Mouse (Mus musculus): ENCODE data around the gene Asb1. TPM values are rescaled to one million over a fixed set of nuclear protein-coding genes. Genes with fewer than 3 reads are reported as not detected.

Gene Asb1
- polyA plus RNA-seq, 1 experiment from 2014 or later, result 12.3 TPM

DNA sequence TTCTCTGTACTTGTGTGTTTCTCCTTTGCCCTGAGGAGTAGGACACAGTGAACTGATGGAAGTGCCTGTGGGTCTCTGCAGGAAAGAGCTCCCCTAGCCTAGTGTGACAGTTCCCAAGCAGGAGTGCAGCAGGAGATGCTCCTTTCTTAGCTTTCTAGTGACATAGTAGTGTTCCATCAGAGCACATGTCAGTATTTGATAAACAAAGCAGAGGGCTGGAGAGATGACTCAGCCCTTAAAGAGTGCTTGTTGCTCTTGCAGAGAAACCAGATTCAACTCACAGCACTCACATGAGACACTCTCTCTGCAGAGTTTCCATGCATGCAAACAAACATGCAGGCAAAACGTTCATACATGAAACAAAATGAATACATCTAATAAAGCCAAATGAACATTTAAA is 4.9 kb downstream of the Asb1 start:
- peaks cover 72% of the 10 kb centered on the region for H3K4me1 ChIP-seq (replicated peaks)
- peak overlapping the region; percentile 95 for H3K27ac ChIP-seq
- 57% methylated on average over 1 of the region's 1 CpGs for WGBS (ENCODE audit: insufficient replicate concordance)
- H3K9ac ChIP-seq, result peak overlapping the region; percentile 60
- H3K36me3 ChIP-seq, result peaks cover 60% of the 10 kb centered on the region
- peak overlapping the region; percentile 53 for H3K4me3 ChIP-seq (replicated peaks)
- peak overlapping the region; percentile 78 for H3K4me2 ChIP-seq
- peak; percentile 52 for DNase-seq
- no peaks in the 10 kb centered on the region for H3K9me3 ChIP-seq (replicated peaks)
- peak; percentile 27 for ATAC-seq (ENCODE audit: low read depth)
- H3K27me3 ChIP-seq, result no peaks in the 10 kb centered on the region

DNA sequence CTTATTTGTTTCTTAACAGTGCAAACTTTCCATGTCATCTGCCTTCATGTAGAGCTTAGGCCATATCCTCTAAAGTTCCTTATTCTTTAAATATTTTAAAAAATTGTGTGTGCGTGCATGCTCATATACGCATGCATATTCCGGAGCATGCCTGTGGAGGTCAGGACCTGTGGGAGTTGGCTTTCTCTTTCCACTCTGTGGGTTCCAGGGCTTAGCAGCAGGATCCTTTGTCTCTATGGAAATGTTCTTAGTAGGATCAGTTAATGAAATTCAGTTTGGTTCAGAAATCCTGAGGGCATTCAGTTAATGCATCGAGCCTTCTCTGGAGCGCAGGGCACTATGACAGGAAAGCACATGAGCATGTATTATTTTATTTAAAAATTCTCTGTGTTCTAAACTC is 7.2 kb downstream of the Asb1 start:
- no peak overlapping the region for H3K9ac ChIP-seq
- peaks cover 77% of the 10 kb centered on the region for H3K36me3 ChIP-seq
- no peaks in the 10 kb centered on the region for H3K27me3 ChIP-seq
- 97% methylated on average over 5 of the region's 5 CpGs for WGBS (ENCODE audit: insufficient replicate concordance)
- no peaks in the 10 kb centered on the region for H3K9me3 ChIP-seq (replicated peaks)
- peaks cover 56% of the 10 kb centered on the region for H3K4me1 ChIP-seq (replicated peaks)
- H3K4me2 ChIP-seq, result no peak overlapping the region
- no peak for DNase-seq
- H3K27ac ChIP-seq, result peak overlapping the region; percentile 95
- no peak for ATAC-seq (ENCODE audit: low read depth)
- H3K4me3 ChIP-seq (replicated peaks), result no peak overlapping the region

DNA sequence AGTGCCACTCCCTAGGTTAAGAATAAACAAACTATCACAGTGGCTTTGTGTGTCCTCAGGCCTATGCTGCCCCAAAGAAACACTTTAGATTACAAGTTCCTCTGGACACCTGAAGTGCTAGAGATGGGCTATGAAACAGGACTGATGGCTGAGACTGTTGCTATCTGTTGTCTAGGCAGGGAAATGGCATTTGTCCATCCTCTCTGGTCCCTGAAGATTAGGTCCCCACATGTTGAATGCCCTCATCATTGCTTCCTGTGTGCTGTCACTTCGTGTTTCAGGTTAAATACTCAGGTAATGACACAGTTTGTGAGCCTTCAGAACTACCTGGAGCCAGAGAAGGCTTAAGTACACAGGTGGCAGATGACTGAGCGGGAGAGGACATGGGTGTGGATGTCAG is 8.7 kb downstream of the Asb1 start:
- H3K36me3 ChIP-seq, result peaks cover 89% of the 10 kb centered on the region
- H3K4me1 ChIP-seq (replicated peaks), result peaks cover 45% of the 10 kb centered on the region
- H3K9ac ChIP-seq, result no peak overlapping the region
- H3K27ac ChIP-seq, result no peak overlapping the region
- no peaks in the 10 kb centered on the region for H3K9me3 ChIP-seq (replicated peaks)
- no peak for DNase-seq
- no peak overlapping the region for H3K4me3 ChIP-seq (replicated peaks)
- 69% methylated on average over 2 of the region's 2 CpGs for WGBS (ENCODE audit: insufficient replicate concordance)
- H3K4me2 ChIP-seq, result no peak overlapping the region
- no peaks in the 10 kb centered on the region for H3K27me3 ChIP-seq
- ATAC-seq (ENCODE audit: low read depth), result no peak

DNA sequence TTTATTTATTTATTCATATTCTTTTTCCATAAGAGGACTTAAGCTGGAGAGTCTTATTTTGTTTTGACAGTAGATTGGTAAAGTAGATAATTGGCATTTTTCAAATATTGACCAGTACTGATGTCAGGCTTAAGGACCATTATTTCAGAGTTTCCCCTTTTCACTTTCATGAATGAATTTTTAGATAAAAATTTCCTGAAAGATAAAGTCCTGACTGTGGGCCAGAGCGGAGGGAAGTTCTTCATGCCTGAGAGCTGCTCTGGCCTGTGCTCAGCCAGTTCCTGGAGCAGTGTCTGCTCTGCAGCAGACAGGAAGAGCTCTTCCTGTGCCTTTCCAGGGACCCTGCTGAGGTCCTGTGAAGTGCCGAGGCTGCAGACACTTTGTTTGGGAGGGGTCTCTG is 16.8 kb downstream of the Asb1 start:
- no peak overlapping the region for H3K4me3 ChIP-seq (replicated peaks)
- peaks cover 75% of the 10 kb centered on the region for H3K36me3 ChIP-seq
- H3K4me2 ChIP-seq, result no peak overlapping the region
- no peaks in the 10 kb centered on the region for H3K4me1 ChIP-seq (replicated peaks)
- ATAC-seq (ENCODE audit: low read depth) (no peak), DNase-seq (no peak)
- 63% methylated on average over 2 of the region's 2 CpGs for WGBS (ENCODE audit: insufficient replicate concordance)
- H3K27ac ChIP-seq, result no peak overlapping the region
- no peak overlapping the region for H3K9ac ChIP-seq
- no peaks in the 10 kb centered on the region for H3K27me3 ChIP-seq
- H3K9me3 ChIP-seq (replicated peaks), result no peaks in the 10 kb centered on the region

DNA sequence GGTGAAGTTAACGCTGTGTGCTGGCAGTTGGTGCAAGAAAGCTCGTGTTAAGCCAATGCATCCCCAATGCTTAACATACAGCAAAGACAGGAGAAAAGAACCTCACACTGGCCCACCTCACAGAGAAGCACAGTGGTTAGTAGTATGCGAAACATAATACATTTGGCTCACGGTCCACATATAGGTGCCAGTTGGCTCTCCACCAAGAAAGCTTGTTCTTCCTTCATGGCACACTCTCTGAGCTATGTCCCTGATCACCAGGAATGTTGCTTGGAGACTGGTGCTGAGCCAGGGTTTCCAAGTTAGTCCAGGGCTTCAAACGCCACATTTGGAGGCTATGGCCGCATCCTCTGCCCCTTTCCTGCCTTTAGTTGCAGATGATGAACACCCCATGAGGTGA is 20.9 kb downstream of the Asb1 start:
- WGBS (ENCODE audit: insufficient replicate concordance), result 79% methylated on average over 6 of the region's 6 CpGs
- H3K27me3 ChIP-seq, result no peaks in the 10 kb centered on the region
- no peak overlapping the region for H3K9ac ChIP-seq
- peaks cover 36% of the 10 kb centered on the region for H3K36me3 ChIP-seq
- H3K27ac ChIP-seq, result no peak overlapping the region
- H3K4me1 ChIP-seq (replicated peaks), result no peaks in the 10 kb centered on the region
- no peak for ATAC-seq (ENCODE audit: low read depth)
- no peak overlapping the region for H3K4me3 ChIP-seq (replicated peaks)
- H3K4me2 ChIP-seq, result no peak overlapping the region
- no peaks in the 10 kb centered on the region for H3K9me3 ChIP-seq (replicated peaks)
- no peak for DNase-seq

DNA sequence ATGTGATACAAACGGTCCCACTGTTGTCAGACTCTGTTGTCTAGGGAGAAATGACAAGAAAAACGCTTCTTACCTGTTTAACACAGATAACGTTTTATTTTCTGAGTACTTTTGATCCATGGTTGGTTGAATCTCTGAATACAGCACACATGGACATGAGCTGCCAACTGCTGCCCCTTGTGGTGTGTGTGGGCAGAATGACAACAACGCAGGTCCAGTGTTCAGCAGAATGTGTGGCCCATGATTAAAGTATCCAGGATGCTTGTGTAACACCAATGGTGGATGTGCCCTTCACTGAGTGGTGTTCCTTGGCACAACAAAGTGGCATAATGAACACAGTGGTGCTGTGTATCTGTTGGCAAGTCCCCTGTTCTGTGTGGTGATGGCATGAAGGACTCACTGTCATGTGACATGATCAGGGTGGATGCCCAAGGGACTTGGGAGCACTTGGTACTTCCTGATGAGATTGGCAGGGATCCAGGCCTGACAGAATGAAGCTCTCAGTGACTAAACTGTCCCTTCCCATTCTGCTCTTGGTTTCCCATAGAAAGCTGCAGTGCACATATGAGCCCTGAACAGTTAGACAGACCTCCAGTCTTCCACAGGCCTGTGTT is 22.7 kb downstream of the Asb1 start:
- no peaks in the 10 kb centered on the region for H3K27me3 ChIP-seq
- no peaks in the 10 kb centered on the region for H3K4me1 ChIP-seq (replicated peaks)
- H3K4me2 ChIP-seq, result no peak overlapping the region
- DNase-seq (no peak), ATAC-seq (ENCODE audit: low read depth) (no peak)
- WGBS (ENCODE audit: insufficient replicate concordance), result 71% methylated on average over 4 of the region's 4 CpGs
- no peaks in the 10 kb centered on the region for H3K9me3 ChIP-seq (replicated peaks)
- no peak overlapping the region for H3K27ac ChIP-seq
- H3K9ac ChIP-seq, result no peak overlapping the region
- H3K4me3 ChIP-seq (replicated peaks), result no peak overlapping the region
- H3K36me3 ChIP-seq, result peaks cover 20% of the 10 kb centered on the region

DNA sequence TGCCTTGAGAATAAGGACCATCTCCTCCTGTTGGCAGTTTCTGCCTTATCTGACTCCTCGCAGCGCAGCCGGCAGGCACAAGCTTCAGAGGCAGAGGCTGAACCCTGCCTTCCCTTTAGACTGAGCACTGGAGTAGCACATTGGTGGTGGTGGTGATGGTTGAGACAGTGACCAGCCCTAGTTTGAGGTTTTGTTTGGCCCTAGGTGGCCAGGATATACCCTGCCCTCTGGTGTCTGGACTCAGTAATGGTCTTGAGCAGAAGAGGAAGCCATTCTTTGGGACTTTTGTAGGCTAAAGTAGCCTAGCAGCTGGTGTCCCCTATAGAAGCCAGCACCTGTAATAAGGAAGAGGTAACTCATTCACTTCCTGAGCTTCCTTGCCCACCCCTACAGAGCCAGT is 23.7 kb downstream of the Asb1 start:
- Histone ChIP-seq H3K4me2 (no peak overlapping the region), H3K9ac (no peak overlapping the region), H3K4me1 (replicated peaks) (no peaks in the 10 kb centered on the region), H3K36me3 (peaks cover 11% of the 10 kb centered on the region), H3K27me3 (no peaks in the 10 kb centered on the region), H3K4me3 (replicated peaks) (no peak overlapping the region), H3K27ac (no peak overlapping the region), H3K9me3 (replicated peaks) (no peaks in the 10 kb centered on the region)
- ATAC-seq (ENCODE audit: low read depth), result no peak
- 31% methylated on average over 3 of the region's 3 CpGs for WGBS (ENCODE audit: insufficient replicate concordance)
- DNase-seq, result peak; percentile 13

DNA sequence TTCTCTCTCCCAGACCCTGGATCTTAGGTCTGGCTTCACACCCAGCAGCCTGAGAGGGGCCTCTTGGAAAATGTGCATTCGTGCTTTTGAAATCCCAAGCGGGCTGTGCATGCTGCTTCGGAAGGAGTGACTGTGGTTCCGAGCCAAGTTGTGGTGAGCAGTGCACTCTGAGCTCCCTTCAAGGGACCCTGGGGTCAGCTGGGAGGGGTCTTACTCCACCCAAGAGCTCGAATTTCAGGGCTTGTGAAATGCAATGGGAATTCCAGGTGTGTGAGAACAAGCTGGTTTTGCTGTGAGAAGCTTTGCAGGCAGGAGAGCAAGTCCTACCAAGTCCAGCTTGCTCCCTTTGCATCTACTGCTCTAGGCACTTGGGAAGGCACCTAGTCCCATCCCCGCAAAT is 24.3 kb downstream of the Asb1 start:
- WGBS (ENCODE audit: insufficient replicate concordance), result 57% methylated on average over 6 of the region's 6 CpGs
- ATAC-seq (ENCODE audit: low read depth) (no peak), DNase-seq (no peak)
- Histone ChIP-seq H3K36me3 (peaks cover 5% of the 10 kb centered on the region), H3K9ac (no peak overlapping the region), H3K4me1 (replicated peaks) (no peaks in the 10 kb centered on the region), H3K4me2 (no peak overlapping the region), H3K27me3 (no peaks in the 10 kb centered on the region), H3K4me3 (replicated peaks) (no peak overlapping the region), H3K27ac (no peak overlapping the region), H3K9me3 (replicated peaks) (no peaks in the 10 kb centered on the region)

DNA sequence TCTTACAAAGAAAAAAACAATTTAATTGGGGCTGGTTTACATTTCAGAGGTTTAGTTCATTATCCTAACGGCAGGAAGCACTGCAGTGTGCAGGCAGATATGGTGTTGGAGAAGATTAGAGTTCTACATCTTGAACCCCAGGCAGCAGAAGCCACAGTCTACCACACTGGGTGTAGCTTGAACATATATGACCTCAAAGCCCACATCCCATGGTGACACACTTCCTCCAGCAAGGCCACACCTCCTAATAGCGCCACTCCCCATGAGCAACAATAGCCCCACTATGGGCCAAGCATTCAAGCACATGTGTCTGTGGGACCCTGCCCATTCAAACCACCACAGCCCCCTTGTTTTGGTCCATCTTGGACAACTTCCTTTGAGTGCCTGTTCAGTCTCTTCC is 26.9 kb downstream of the Asb1 start:
- ATAC-seq (ENCODE audit: low read depth) (no peak), DNase-seq (no peak)
- Histone ChIP-seq H3K9ac (no peak overlapping the region), H3K27me3 (no peaks in the 10 kb centered on the region), H3K27ac (no peak overlapping the region), H3K36me3 (no peaks in the 10 kb centered on the region), H3K4me3 (replicated peaks) (no peak overlapping the region), H3K4me2 (no peak overlapping the region), H3K4me1 (replicated peaks) (no peaks in the 10 kb centered on the region), H3K9me3 (replicated peaks) (no peaks in the 10 kb centered on the region)
- 49% methylated on average over 2 of the region's 2 CpGs for WGBS (ENCODE audit: insufficient replicate concordance)

DNA sequence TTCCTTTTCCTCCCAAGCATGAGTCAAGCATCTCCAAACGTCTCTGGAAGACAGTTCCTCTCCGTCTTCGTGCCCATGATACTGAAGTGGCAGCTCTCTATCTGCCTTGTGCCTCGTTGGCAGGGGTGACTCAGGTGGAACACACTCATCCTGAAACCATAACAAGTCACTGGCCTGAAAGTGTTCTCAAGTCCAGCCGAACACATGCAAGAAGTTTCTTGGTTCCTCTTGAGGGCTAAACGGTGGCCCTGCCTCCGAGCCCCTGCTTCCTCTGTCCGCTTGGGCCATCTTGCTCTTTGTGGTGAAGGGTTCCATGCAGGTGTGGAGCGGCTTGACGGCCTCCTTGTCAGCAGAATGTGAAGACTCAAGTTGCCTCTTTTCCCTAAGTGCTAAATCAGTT is 32.1 kb downstream of the Asb1 start:
- no peak overlapping the region for H3K4me3 ChIP-seq (replicated peaks)
- ATAC-seq (ENCODE audit: low read depth) (no peak), DNase-seq (no peak)
- H3K9me3 ChIP-seq (replicated peaks), result no peaks in the 10 kb centered on the region
- H3K36me3 ChIP-seq, result no peaks in the 10 kb centered on the region
- 45% methylated on average over 10 of the region's 10 CpGs for WGBS (ENCODE audit: insufficient replicate concordance)
- H3K27ac ChIP-seq, result no peak overlapping the region
- H3K4me1 ChIP-seq (replicated peaks), result no peaks in the 10 kb centered on the region
- no peaks in the 10 kb centered on the region for H3K27me3 ChIP-seq
- no peak overlapping the region for H3K9ac ChIP-seq
- no peak overlapping the region for H3K4me2 ChIP-seq

DNA sequence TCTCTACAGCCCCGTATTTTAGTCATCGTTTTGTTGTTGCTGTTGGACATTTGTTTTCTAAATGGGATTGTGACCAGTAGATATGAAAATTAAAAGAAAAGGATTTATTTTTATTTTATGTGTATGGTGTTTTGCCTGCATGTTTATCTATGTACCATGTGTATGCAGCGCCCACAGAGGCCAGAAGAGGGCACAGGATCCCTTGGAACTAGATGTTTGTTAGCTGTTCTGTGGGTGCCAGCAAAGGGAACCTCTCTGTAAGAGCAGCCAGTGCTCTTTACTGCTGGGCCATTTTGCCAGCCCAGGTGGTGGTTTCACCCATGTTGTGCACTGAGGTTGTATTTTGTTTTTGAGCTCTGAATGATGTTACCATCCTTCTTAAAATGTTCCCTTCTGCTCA is 33.9 kb downstream of the Asb1 start:
- H3K27me3 ChIP-seq, result no peaks in the 10 kb centered on the region
- no peak overlapping the region for H3K9ac ChIP-seq
- 51% methylated on average over 3 of the region's 3 CpGs for WGBS (ENCODE audit: insufficient replicate concordance)
- H3K4me2 ChIP-seq, result no peak overlapping the region
- H3K27ac ChIP-seq, result no peak overlapping the region
- H3K36me3 ChIP-seq, result no peaks in the 10 kb centered on the region
- no peak overlapping the region for H3K4me3 ChIP-seq (replicated peaks)
- no peak for ATAC-seq (ENCODE audit: low read depth)
- H3K4me1 ChIP-seq (replicated peaks), result 0 out of 2 replicates have a peak, but pooled peaks cover 2% of the 10 kb centered on the region
- H3K9me3 ChIP-seq (replicated peaks), result no peaks in the 10 kb centered on the region
- DNase-seq, result no peak

DNA sequence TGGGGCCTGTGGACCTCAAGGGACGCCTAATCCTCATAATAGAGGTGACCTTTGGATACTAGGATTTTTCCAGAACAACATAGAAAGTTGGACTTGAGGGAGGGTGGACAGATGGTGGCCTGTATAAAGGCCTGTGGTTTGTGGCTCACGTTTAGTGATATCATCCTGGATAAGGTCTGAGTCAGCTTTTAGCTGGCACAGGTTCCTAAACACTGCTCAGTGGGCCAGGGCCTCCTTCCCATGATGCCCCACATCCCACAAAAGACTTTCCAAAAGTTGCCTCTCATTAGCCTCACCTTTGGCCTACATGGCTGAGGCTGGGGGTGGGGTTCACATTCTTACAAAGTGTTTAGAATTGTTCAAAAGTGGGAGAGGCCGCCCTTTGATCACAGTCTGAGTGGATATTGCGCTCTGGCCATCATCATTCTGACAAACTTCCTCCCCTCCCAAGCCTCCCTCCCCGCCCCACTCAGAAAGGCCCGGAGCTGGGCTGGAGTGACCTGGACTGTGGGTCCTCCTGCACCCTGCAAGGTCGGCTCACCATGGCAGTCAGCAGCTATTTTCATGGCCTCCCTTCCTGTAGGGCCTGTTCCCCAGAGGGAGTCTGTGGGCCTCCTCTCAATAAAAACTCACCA is 37.7 kb downstream of the Asb1 start:
- H3K4me3 ChIP-seq (replicated peaks), result no peak overlapping the region
- no peak overlapping the region for H3K9ac ChIP-seq
- ATAC-seq (ENCODE audit: low read depth) (no peak), DNase-seq (no peak)
- H3K27me3 ChIP-seq, result 0 out of 2 replicates have a peak, but pooled peaks cover under 1% of the 10 kb centered on the region
- H3K4me1 ChIP-seq (replicated peaks), result peaks cover 19% of the 10 kb centered on the region
- 52% methylated on average over 7 of the region's 7 CpGs for WGBS (ENCODE audit: insufficient replicate concordance)
- H3K36me3 ChIP-seq, result no peaks in the 10 kb centered on the region
- H3K27ac ChIP-seq, result no peak overlapping the region
- H3K4me2 ChIP-seq, result no peak overlapping the region
- H3K9me3 ChIP-seq (replicated peaks), result no peaks in the 10 kb centered on the region

Data from liver, embryonic 13.5 days (tissue).